Mouse (Mus musculus) heart, postnatal 0 days (tissue): ENCODE data around the gene Rras.

ENCODE experiments used
- CTCF ChIP-seq: IDR thresholded peaks from 2 replicates; pipeline ENCODE4 v1.5.1; 2016; ENCODE audit warnings: antibody characterized with exemption, control low read depth, low read depth
- EP300 ChIP-seq: IDR thresholded peaks from 2 replicates; pipeline ENCODE4 v1.6.1; 2016; ENCODE audit warnings: antibody characterized with exemption, low read depth

GRCm38 (mm10) chr7:44974383-44975116 is 43.2 kb upstream of the Rras start, which contains the start of gene Cpt1c:
- no peak for TF ChIP-seq CTCF
- no peak for TF ChIP-seq EP300
